Mouse (Mus musculus) stomach, postnatal 0 days (tissue): ENCODE measurements at regions not wholly inside any gene's neighbourhood (a gene's known extent, or its start where the extent isn't known, plus 50 kb on each side); places are given as distances from the start of the nearest gene placed in this dataset.

Source experiments
- ATAC-seq: fragments of 200-750 bp; cut with Nextera tagmentation; 2 replicates; pipeline ENCODE4 v1.8.0; 2017; ENCODE audit not compliant: low FRiP score, low TSS enrichment
- DNase-seq: peaks from one replicate; pipeline ENCODE4 v3.0.0-alpha.2; 2016; ENCODE audit warnings: low spot score
- H3K27ac ChIP-seq: fragments of 300-500 bp; sonication (generic); replicated peaks from 2 replicates; pipeline ENCODE4 v1.5.1; 2014; ENCODE audit warnings: mild to moderate bottlenecking, control low read depth
- H3K27me3 ChIP-seq: fragments of 300-500 bp; sonication (generic); 2 replicates; pipeline ENCODE4 v1.6.1; 2014; ENCODE audit warnings: low read length; ENCODE audit not compliant: control insufficient read depth, insufficient read depth
- H3K36me3 ChIP-seq: fragments of 300-500 bp; sonication (generic); 2 replicates; pipeline ENCODE4 v1.6.1; 2014; ENCODE audit warnings: low read length, mixed read lengths; ENCODE audit not compliant: control insufficient read depth, insufficient read depth
- H3K4me1 ChIP-seq: fragments of 300-500 bp; sonication (generic); replicated peaks from 2 replicates; pipeline ENCODE4 v1.6.1; 2014; ENCODE audit warnings: antibody characterized with exemption; ENCODE audit not compliant: control insufficient read depth, insufficient read depth
- H3K4me2 ChIP-seq: fragments of 300-500 bp; sonication (generic); replicated peaks from 2 replicates; pipeline ENCODE4 v1.6.1; 2014; ENCODE audit warnings: low read depth, mild to moderate bottlenecking, control low read depth, moderate library complexity
- H3K4me3 ChIP-seq: fragments of 300-500 bp; sonication (generic); 2 replicates; pipeline ENCODE4 v1.5.1; 2014; ENCODE audit warnings: low read depth, low read length, control low read depth
- H3K9ac ChIP-seq: fragments of 300-500 bp; sonication (generic); 2 replicates; pipeline ENCODE4 v1.6.1; 2014; ENCODE audit warnings: mild to moderate bottlenecking, low read length, control low read depth, mixed read lengths
- H3K9me3 ChIP-seq: fragments of 300-500 bp; sonication (generic); 2 replicates; pipeline ENCODE4 v1.6.1; 2016; ENCODE audit warnings: low read length; ENCODE audit not compliant: control insufficient read depth
- CTCF ChIP-seq: IDR thresholded peaks from 2 replicates; pipeline ENCODE4 v1.5.1; 2016; ENCODE audit warnings: antibody characterized with exemption, low read depth, mild to moderate bottlenecking, moderate library complexity
- EP300 ChIP-seq: optimal IDR thresholded peaks from 2 replicates; pipeline ENCODE3; 2016; ENCODE audit warnings: antibody characterized with exemption
- WGBS: fragments of 180-500 bp; shearing (Covaris S2); extraction: QIAGEN DNeasy Blood & Tissue Kit; methylation state at CpG from one replicate; pipeline ENCODE4 v1.1.7; 2014; 5-methylcytosine and 5-hydroxymethylcytosine counted together

DNA sequence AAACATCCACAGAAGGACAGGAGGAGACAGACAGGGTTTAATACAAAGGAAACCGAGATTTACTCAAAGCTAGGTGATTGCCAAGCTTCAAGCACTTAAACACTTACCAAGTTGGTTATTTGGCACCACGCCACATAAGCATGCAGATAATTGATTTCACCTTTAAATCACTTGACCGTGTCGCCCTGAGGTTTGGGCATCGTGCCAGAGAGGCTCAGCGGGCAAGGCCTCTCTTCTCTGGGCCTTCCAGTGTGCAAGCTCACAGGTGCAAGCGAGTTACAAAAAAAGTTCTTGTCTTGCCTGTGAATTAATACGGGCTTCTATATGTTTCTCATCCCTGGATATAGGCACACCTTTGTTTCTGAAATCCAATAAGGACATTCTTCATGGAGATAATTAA is 78.4 kb upstream of the 4930583I09Rik start:
- Histone ChIP-seq H3K4me1 (no peaks in the 10 kb centered on the region), H3K27ac (no peak overlapping the region), H3K4me3 (no peak overlapping the region), H3K4me2 (no peak overlapping the region), H3K27me3 (no peaks in the 10 kb centered on the region), H3K9me3 (no peaks in the 10 kb centered on the region), H3K9ac (no peak overlapping the region), H3K36me3 (no peaks in the 10 kb centered on the region)
- ATAC-seq (no peak; the same call in 1 of the 2 replicates), DNase-seq (peak; percentile 76)
- 23% methylated on average over 8 of the region's 8 CpGs for WGBS
- no peak for TF ChIP-seq EP300
- no peak for TF ChIP-seq CTCF

DNA sequence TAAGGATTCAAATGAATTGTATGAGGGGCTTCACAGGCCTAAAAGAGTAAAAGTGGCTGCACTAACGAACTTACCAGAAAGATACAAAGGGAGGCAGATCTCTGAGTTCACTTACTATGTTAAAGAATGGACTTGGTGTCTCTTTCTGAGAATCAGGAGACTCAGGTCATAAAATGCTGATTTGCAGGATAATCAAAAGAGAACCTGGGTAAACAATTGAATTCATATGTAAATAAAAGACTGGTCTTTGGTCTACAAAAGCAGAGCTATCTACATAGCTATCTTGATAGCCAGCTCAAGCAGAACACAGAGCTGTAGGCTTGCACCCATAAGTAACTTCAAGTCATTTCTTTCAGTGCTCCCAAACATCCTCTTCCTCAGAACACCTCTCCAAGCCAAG is 72.8 kb upstream of the 4930583I09Rik start:
- H3K4me3 ChIP-seq: no peak overlapping the region
- H3K9ac ChIP-seq: no peak overlapping the region
- H3K27me3 ChIP-seq: no peaks in the 10 kb centered on the region
- H3K4me2 ChIP-seq: no peak overlapping the region
- H3K36me3 ChIP-seq: no peaks in the 10 kb centered on the region
- no peaks in the 10 kb centered on the region for H3K4me1 ChIP-seq
- H3K9me3 ChIP-seq: no peaks in the 10 kb centered on the region
- DNase-seq (no peak), ATAC-seq (no peak)
- 94% methylated on average over 1 of the region's 1 CpGs for WGBS
- TF ChIP-seq CTCF: no peak
- no peak for TF ChIP-seq EP300
- H3K27ac ChIP-seq: no peak overlapping the region

GRCm38 (mm10) chr17:64901721-64902623 is 66.1 kb upstream of the 4930583I09Rik start:
- TF ChIP-seq CTCF (no peak), EP300 (no peak)
- 50% methylated on average over 17 of the region's 17 CpGs for WGBS
- no peak for ATAC-seq

GRCm38 (mm10) chr17:64897473-64897872 is 61.6 kb upstream of the 4930583I09Rik start:
- no peaks in the 10 kb centered on the region for H3K27me3 ChIP-seq
- H3K27ac ChIP-seq: no peak overlapping the region
- no peak for TF ChIP-seq EP300
- no peak for TF ChIP-seq CTCF
- no peak overlapping the region for H3K9ac ChIP-seq
- H3K9me3 ChIP-seq: no peaks in the 10 kb centered on the region
- 94% methylated on average over 1 of the region's 1 CpGs for WGBS
- no peaks in the 10 kb centered on the region for H3K4me1 ChIP-seq
- ATAC-seq (no peak), DNase-seq (no peak)
- no peaks in the 10 kb centered on the region for H3K36me3 ChIP-seq
- H3K4me3 ChIP-seq: no peak overlapping the region
- H3K4me2 ChIP-seq: no peak overlapping the region

More at GRCm38 (mm10) chr17:64901721-64902623, 66.1 kb upstream of the 4930583I09Rik start:
- Histone ChIP-seq H3K4me3 (no peak overlapping the region), H3K27ac (no peak overlapping the region), H3K4me2 (no peak overlapping the region), H3K4me1 (no peaks in the 10 kb centered on the region), H3K36me3 (no peaks in the 10 kb centered on the region), H3K9me3 (no peaks in the 10 kb centered on the region), H3K9ac (no peak overlapping the region), H3K27me3 (no peaks in the 10 kb centered on the region)
- no peak for DNase-seq

DNA sequence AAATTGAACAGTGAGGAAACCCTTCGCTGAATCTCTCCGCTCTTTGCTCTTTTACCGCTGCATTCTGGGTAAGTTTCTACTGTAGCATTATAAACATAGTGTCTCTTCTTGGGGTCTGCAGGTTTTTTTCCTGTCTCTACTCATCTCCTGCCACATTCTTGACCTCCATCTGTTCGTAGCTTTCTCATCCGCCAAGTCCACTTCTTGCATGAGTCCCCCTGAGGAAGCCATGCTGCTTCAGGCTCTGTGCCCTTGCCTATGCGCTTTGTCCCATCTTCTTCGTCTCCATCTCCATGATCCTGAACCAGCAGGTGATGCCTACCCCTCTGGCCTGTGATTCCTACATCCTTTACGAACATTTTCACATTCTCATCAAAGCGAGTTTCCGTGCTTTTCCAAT is 60.0 kb upstream of the 4930583I09Rik start:
- WGBS: 92% methylated on average over 10 of the region's 10 CpGs
- Histone ChIP-seq H3K4me1 (no peaks in the 10 kb centered on the region), H3K27ac (no peak overlapping the region), H3K27me3 (no peaks in the 10 kb centered on the region), H3K4me2 (no peak overlapping the region), H3K36me3 (no peaks in the 10 kb centered on the region), H3K9ac (no peak overlapping the region), H3K4me3 (no peak overlapping the region), H3K9me3 (no peaks in the 10 kb centered on the region)
- TF ChIP-seq CTCF (no peak), EP300 (no peak)
- no peak for ATAC-seq
- no peak for DNase-seq

GRCm38 (mm10) chr17:64895466-64895865 is 59.6 kb upstream of the 4930583I09Rik start:
- ATAC-seq: no peak
- H3K27me3 ChIP-seq: no peaks in the 10 kb centered on the region
- H3K4me1 ChIP-seq: no peaks in the 10 kb centered on the region
- 78% methylated on average over 10 of the region's 10 CpGs for WGBS
- H3K4me3 ChIP-seq: no peak overlapping the region
- no peak overlapping the region for H3K9ac ChIP-seq
- H3K4me2 ChIP-seq: no peak overlapping the region
- no peaks in the 10 kb centered on the region for H3K9me3 ChIP-seq
- TF ChIP-seq CTCF (no peak), EP300 (no peak)
- no peak for DNase-seq
- no peaks in the 10 kb centered on the region for H3K36me3 ChIP-seq
- H3K27ac ChIP-seq: no peak overlapping the region
